Mouse (Mus musculus) urinary bladder, postnatal 25 days (tissue): ENCODE data around the gene Stk32c.

Experiments used
- DNase-seq: peaks from one replicate; pipeline ENCODE4 v3.0.0; 2022; ENCODE audit warnings: low spot score

Gene Stk32c

DNA sequence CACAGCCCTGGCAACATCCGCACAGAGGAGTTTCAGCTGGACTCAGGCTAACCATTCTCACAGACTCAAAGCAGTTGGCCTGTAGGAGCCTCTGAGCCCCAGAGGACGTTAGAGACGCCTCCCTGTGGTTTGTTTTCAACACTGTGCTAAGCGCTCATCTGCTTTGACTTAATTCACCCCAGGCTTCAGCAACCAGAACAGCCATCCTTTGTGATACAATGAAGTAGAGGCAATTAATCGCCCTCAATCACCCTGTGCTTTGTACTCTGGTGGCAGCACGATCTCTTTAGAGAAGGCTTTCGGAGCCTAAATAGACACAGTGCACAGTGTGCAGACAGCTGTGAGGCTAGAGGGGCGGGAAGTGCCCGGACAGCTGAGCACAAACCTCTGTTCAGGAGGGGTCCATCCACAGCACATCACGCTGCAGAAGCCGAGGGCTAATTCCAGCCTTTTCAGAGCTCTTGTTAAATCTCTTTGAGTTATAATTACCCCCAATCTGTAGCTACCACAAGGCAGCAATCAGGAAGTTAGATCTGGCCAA, 73.1 kb downstream of the Stk32c start:
- no peak for DNase-seq

DNA sequence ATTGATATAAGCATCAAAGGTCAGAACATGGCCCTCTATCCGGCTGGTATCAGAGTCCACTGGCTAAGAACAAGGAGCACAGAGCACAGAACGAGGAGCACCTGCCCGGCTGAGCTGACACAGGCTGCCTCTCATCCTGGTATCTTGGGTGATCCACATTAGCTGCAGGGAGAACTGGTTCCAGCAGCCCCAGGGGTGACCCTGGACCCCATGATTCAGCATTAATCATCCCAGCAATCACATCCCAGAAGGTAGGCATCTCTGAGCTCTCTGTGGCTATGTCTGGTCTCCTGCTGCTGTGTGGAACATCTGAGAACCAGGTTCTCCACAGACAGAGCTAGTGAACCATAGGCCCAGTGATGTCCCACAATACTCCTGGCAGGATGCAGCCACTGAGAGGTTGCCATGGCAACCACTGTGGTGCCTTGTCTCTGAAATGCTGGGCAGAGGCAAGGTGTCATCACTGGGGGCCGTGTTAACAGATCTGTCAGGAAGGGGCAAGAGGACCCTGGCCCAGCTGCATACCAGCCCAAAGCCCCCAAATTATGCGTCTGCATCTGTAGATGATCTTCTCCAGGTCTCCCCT, 76.1 kb downstream of the Stk32c start:
- DNase-seq = no peak

DNA sequence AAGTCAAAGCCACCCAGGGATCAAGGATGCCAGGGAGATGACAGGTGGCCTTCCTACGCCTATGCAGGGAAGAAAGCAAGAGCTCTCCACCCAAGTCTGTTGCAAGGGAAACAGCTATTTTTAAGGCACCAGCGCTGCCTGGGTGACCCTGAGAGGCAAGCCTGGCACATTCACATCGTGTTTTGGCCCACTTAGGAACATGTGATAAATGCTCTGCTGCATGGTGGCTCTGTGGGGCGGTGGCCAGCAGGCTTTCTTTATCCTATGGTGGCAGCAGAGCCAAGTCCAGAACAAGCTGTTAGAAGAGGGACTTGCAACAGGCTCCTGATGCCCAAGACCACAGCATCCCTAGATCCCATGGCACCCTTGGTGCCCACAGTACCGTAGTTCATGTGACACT, 77.9 kb downstream of the Stk32c start:
- DNase-seq = no peak

DNA sequence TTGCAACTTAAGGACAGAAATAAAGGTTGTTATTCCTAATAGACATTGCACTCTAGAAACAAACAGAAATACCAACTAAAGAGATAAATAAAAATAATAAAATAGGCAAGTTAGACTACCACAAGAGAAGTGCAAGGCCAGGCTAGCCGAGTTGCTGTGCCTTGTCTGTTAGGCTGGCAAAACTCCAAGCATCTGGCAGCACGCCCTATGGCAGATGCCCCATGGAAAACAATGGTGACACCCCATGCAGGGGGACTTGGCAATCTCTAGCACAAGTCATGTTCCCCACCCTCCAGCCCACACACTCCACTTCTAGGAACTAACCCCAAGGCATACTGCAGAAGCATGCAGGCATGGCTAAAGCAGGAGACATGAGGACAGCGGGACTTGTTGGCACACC, 79.7 kb downstream of the Stk32c start:
- DNase-seq = no peak

DNA sequence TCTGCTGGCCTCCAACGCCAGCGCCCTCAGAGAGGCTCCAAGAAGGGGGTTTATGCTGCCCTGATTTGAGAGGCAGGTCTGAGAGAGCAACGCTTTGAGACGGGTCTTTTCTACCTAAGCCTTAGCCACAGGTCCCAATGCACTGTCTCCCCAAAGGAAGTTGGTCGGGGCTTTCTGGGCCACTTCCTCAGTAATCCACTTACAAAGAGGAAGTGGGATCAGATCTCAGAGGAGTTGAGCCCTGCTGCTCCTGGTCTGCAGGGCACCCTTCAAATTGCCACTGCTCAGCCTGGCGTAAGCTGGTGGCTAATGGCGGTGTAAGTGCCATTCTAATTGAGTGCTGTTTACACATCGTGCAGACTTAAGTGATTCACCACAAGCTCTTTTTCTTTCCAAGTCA, 81.6 kb downstream of the Stk32c start:
- no peak for DNase-seq

DNA sequence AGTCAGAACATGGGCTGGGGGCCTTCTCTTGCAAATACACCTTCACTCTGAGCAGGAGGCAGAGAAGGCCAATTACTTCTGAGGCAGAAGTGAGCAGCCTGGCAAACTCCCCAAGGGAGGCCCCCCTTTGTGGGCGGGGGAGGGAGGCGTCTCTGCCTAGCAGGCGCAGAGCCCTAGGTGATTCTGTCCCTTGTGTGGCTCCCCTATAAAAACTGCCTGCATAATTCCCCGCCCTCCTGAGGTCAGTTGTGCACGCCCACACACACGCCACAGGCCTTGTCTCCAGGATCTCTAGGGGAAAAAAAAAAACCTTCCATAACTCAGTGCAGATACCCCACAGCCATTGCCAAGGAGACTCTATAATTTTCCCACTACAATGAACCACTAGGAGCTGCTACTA, 82.7 kb downstream of the Stk32c start:
- no peak for DNase-seq

DNA sequence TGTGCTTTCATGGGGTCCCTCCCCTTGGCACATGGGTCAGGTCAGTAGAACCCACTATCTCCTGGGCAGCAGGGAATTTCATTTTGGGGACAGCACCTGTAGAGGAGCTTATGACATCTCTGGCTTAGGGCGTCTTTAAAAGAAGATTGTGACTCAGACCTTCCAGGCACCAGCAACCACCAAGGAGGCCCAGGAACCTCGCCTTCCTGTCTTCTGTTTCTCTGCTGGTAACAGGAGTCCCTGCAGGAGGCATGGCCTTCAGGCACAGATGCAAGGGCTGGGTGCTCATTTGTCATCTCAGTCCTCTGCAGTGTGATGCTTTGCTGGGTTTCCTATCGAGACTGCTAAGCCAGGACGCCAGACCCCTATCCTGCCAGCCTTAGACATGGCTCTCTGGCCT, 84.1 kb downstream of the Stk32c start:
- DNase-seq = no peak

DNA sequence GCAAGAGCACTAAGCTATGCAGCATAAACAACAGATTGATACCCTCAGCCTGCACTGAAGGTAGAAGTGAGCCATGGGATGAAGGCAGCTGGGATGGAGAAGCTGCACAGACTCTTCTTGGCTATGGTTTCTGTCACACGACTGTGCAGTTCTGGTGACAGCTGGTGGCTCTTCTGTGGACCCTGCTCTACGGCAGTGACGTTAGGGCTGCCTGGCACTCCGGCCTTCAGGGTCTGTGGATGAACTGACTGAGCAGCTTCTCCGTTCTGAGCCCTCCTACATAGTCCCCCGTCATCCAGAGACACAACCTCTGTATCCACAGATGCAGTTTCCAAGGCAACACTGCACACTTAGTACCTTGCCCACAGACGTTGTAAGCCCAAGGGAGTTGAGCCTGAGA, 86.6 kb downstream of the Stk32c start:
- no peak for DNase-seq

DNA sequence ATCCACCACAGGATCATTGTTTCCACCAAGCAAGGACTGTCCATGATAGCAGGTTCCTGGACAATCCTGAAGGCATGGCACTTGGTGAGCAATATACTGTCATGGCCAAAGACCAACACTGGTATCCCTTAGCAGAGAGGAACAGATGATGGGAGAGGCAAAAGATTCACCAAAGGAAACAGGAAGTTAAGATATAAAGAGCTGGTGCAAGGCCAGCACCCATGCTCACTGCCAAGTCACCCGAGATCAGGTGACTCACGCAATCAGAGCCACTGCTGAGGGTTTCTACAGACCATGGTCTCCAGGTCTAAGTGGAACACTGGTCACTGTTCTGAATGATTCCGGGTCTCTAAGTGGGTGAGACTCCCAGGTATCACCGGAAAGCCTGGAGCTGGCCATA, 87.2 kb downstream of the Stk32c start:
- DNase-seq = no peak

DNA sequence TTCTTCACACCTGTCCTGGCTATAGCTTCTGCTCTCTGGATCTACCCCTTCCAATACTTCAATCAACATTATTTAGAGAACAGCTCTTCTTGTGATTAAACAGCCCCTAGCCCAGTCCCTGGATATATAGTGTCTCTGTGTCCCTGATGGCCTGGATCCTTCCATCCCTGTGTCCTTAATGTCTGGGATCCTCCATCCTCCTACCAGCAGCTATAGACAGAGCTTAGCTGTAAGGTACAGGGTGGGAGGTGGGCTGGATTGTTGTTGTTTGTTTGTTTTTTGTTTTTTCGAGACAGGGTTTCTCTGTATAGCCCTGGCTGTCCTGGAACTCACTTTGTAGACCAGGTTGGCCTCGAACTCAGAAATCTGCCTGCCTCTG, 93.3 kb downstream of the Stk32c start:
- DNase-seq = no peak

DNA sequence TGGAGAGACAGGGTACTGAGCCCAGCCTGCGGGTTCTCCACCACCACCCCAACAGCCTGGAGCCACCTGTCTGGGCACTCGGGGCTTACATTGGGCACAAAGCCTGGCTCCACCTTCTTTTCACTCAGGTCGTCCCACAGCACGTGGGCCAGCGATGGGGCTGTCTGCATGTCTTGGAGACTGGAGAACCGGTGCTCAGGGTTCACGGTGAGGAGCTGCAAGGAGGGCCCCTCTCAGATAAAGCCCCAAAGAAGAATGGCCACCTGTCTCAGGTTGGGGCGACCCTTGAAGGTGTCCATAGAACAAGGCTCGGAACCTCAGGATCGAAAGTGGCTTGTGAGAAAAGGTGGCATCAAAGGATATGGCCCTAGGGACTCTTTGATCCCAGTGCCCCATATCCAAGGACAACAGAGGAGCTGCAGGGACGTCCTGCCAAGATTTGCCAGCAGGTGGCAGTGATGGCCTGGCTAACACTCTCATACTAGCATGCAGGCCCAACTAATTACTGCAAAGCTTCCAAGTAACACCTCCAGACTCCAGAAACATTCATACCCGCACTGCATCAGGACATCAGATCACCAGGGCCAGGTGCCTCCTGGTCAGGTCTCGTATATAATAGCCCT, 93.8 kb downstream of the Stk32c start:
- peak; percentile 70 for DNase-seq

DNA sequence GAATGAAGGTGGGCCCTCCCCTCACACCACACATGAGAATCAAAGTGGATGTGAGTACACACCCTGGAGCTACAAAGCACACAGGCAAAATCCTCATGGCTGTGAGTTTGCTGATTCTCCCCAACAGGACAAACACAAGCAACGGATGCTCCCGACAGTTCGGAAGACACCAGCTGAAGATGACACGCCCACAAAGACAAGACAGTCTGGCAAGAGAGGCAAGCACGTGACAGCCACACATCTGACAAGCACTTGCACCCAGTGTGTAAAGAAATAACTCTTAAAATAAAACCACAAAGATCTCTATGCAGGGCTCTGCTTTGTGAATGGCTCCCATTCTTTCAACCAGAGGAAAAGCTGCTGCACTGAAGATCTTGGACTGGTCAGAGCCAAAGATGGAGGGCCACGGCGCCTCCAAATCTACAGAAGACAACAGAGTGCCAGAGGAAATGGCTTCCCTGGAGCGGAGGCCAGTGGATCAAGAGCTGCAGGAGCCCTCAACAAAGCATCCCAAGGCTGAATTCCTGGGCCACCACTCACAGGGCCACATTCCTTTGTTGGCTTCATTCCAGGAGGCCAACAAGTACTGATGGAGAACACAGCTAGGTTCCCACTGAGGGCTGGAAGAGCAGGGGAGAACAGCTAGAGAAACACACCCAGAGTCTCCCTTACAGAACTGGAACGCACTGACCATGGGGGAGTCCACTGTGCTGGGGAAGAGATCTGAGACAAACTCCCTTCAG, 105.0 kb downstream of the Stk32c start:
- DNase-seq = no peak

DNA sequence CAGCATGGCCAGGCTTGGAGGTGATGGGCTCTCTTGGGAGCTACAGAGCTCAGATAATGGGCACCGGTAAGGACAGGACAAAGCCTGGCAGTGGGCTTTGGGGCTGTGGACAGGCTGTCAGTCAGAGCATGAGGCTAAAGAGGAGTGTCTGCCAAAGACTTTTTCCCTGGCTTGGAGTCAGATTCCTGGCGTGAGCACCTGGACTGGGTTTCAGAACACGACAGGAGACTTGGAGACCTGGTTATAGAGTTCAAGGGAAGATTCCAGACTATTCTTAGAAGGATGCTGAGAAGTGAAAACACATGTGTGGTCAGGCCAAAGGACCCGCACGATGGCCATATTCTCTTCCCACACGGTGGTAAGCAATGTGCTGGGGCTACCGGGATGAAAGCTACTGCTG, 107.4 kb downstream of the Stk32c start:
- DNase-seq = no peak

DNA sequence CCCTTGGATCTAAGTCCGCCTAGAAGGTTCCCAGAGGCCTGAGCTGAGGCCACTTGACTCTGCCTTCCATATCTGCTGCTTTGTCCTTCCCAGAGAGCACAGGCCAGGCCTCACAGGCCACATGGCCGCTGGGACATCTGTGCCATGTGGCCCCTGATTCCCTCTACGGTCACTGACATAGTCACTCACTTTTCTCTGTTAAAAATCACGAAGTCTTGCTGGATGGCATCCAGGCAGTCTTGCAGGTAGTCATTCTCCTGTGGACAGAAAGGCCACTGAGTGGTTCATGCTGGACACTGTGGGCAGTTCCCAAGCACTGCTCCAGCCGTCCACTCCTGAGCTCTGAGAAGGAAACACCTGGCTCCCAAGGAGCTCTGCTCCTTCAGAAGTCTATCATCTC, 108.0 kb downstream of the Stk32c start:
- DNase-seq = no peak

DNA sequence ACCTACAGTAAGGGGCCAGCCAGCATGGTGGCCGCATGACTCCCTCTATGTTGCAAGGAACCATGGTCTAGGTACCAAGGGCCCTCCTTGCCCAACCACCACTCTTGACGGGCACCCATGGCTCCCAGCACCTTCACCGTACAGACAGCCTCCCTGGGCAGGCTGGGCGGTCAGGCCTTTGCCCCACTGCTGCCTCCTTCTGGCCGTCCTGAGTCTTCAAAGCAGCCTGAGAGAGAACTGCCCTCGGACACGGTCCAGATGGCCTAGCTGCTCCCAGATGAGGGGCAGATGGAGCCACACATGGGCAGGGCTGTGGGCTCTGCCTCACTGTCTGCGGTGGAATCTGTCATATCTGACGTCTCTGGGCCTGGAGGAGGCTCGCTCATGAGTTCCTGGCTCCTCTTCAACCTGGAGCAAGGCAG, 109.1 kb downstream of the Stk32c start:
- DNase-seq = no peak

DNA sequence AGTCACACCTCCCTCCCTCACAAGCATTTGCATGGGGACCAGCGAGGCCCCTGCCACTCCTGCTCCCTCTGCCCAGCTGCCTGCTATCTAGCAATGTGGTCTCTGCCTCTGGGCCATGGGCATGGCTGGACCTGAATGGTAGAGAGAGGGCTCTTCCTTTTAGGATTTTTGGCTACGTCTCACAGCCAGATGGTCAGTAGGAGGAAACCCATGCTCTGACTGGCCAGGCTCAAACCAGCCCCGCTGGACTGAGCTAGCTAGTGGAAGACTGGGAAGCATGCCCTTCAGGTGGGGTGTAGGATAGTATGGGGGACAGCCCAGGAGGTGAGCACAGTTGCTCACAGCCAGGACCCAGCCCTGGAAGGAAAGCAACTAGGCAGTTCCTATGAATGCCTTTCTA, 111.3 kb downstream of the Stk32c start:
- no peak for DNase-seq

DNA sequence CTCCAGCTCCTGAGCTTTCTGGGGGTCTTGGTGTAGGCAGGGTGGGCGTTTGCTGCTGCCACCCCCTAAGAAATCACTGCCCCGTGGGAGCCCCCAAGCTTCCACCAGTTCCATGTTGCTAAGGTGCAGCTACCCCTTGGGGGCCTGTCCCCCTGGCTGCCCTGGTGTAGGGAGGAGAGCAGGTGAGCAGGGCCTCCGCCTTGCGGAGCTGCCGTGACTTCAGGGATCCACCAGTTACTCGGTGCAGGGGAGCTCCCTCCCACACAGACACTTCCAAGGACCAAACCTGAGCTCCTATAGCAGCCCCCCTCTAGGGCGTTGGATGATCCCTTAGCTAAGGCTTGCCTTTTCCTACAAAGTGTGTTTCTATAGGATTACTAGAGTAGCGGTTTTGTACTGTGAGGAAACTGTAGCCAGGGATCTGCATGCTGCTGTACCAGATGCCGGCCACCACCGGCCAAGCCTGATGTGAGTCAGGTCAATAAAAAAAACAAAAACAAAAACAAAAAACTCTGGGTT, 111.8 kb downstream of the Stk32c start:
- DNase-seq = no peak

DNA sequence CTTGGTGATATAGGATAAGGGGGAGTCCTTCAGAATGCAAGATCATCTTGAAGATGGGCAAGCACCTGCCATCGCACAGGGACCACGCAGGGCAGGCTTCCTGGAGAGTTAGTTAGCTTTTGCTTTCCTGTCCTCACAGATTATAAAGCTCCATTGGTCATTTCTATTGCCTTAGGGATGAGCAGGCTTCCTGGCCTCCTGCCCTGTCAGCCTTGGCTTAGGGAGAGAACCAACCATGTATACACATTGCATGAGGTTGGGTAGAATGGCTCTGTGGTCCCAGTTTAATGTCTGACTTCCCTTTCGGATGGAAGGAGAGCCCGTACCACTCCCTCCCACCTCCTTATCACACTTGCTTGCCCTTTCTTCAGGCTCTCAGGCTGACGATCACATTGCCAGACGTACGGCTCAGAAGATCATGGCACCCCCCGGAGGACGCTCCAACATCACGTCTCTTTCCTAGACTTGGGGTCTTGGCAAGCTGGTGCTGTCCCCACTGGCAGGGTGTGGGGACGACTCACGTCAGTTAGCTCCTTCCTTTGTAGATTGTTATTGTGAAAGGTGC, 112.5 kb downstream of the Stk32c start:
- DNase-seq = no peak

DNA sequence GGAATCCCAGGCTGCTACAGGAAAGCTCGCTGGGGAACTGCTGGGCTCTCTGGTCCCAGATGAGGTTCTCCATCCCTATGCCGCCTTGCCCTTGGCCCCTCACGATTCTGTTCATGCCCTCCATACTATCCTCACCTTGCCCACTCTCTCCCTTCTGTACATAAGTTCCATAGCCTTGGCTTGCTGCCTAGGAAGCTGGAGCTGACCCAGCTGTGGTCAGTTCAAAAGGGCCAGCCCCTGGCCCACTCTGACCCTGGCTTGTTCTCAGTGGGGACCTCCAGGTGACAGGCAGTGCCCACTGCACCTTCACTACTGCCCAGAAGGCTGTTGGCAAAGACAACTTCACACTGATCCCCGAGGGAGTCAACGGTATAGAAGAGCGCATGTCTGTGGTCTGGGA, 116.7 kb downstream of the Stk32c start:
- DNase-seq = no peak

DNA sequence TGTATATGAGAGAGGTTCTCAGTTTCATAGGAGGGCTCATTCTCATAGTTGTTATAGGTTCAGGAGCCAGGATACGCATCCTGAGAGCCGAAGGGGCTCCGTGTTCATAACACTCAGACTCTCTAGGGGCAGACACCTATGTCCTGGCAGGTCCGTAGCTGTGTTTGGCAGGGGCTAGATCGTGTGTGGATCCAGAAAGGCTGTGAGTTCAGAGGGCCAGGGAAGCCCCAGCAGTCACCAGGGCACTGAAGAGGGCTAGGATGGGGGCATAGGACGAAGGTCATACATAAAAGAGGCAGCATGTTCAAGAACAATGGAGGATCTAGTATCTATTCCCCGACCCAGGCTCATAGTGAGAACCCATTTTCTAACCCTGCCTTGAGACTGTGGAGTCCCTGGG, 117.8 kb downstream of the Stk32c start:
- DNase-seq = no peak

DNA sequence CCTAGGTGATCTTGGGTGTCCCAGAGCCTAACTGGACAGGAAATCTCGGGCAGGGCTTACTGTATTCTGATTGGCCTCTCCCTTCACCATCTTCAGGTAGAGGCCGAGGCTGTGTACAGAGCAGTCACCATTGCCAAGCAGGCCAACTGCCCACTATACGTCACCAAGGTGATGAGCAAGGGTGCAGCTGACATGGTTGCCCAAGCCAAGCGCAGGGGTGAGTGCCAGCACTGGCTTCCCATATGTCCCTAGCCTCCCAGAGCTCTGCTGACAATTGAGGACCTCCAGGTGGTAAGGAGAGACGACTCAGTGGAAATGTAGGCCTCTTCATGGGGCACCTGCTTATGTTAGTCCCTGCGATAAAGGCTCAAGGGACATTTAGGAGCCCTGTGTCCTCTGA, 118.3 kb downstream of the Stk32c start:
- no peak for DNase-seq

DNA sequence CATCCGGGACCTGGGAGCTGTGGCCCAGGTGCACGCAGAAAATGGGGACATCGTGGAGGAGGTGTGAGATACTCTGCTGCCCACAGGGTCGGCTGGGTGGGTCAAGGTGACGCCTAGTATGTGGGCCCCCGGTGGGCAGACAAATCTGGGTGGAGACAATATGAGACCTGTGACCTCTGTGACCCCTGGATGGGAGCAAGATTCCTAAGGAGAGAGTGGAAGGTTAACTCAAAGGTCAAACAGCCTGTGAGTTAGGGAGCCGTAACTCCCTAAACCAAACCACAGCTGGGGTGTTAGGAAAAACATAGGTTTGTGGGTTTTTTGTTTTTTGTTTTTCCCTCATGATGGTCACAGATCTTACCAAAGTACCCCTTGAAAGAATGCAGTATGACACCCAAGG, 119.3 kb downstream of the Stk32c start:
- no peak for DNase-seq

DNA sequence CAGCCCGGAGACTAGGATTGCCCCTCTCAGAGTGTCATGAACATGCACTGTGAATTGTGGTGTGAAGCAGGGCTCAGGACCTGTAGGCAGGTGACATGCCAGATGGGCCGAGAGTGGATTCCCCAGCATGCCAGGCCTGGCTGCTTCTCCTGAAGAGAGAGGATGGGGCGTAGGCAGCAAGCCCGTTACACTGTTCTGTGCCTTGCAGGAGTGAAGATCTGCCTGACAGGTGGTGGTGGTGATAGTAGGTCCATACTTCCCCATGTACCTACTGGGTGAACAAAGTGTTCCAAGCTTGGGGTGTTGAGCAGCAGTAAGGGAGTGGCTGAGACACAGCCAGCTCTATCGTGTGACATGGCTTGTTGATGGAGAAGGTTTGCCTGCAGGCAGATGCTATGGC, 120.0 kb downstream of the Stk32c start:
- DNase-seq = no peak
